Mouse (Mus musculus) testis, adult 2 months (tissue): ENCODE results near the gene Slco3a1.

ENCODE experiments used
- CTCF ChIP-seq: fragments of 200-500 bp; IDR thresholded peaks from 2 replicates; pipeline ENCODE4 v1.5.1; 2012; ENCODE audit warnings: low read depth, mild to moderate bottlenecking, inconsistent platforms, low read length, moderate library complexity; ENCODE audit not compliant: control insufficient read depth, insufficient read depth, insufficient replicate concordance
- POLR2A ChIP-seq: fragments of 200-500 bp; IDR thresholded peaks from 2 replicates; pipeline ENCODE4 v1.6.1; 2012; ENCODE audit warnings: low read depth, mild to moderate bottlenecking, inconsistent platforms, low read length, moderate library complexity; ENCODE audit not compliant: control insufficient read depth

DNA sequence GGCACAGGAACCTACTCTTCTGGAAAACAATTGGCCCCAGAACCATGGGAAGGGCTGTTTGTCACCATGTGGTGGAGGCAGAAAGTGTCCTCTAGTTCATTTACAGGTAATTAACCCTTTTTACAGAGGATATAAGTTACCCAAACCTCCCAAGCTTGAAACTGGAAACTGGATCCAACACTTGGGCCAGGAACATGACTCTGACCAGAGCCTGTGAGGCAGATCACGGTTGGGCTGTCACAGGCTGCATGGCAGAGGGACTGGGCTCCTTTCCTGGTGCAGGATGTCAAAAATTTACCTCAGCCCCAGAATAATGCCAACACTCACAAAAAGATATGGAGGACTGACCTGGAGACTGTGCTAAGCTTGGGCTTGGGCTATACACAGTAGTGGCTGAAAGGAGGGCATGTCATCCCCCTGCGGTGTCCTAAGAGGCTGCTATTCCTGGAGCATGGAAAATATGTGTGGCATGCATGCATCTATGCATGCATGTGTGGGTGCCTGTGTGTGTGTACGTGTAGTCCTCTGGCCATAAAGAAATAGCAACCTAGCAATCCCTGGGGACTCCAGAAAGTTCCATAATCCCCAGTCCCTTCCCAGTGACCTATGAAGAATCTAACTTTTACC, 171.4 kb downstream of the Slco3a1 start:
- TF ChIP-seq CTCF (no peak), POLR2A (no peak)
